Mouse (Mus musculus) cerebellum, postnatal 14 days (tissue): Measurements from ENCODE around the gene 4930578G10Rik.
"Not testable (repeated sequence)": the region's sequence is repeated elsewhere in the genome, so short reads cannot be mapped to it uniquely, and the experiment has no call there.

Experiments used
- DNase-seq, 2 experiments: peaks; one replicate each; pipeline ENCODE4 v3.0.0; 2021; ENCODE audit warnings: mixed read lengths in 2 of 2

4930578G10Rik gene

DNA sequence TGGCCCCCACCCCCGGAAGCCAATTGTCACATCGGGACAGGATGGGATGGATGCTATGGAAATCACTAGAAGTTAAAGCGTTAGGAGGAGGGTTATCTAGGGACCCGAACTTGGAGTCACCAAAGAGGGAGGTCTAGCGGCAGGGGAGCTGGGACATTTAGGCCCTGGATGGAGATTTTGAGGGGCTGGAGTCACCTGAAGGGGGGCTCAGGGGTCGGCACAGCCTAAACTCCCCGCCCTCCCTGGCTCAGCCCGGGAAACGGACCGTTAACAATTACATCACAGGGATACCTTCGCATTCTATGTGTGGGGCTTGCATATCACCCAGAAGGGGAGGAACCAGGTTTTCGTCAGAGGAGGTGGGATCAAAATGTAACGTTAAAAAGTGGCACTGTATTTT lies at the start of gene 4930578G10Rik:
TSS of gene 4930578G10Rik (plus strand) at position 301 of the 400 bp plus-strand sequence.
- DNase-seq = not testable (repeated sequence)

DNA sequence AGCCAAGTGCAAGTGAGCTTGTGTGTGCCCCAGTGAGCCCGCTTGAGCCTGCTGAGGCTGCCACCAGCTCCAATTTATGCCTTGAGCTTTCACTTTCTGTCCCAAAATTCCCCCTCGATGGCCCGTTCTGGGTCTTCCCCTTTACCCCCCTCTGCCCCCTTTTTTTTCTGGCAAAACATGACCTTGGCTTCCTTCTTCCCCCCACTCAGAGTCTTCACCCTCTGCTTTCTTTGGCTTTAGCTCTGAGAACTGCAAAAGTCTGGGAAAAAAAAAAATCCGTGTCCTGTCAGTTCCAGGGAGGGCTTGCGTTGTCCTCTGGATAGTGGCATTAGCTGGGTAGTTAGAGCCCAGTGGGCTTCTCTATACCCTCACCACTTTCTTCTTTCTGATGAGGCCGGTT lies 21.1 kb downstream of the 4930578G10Rik start, which contains the start of gene Ccl19:
TSS of gene Ccl19 (minus strand) at position 101 of the 400 bp plus-strand sequence.
- DNase-seq = not testable (repeated sequence)

DNA sequence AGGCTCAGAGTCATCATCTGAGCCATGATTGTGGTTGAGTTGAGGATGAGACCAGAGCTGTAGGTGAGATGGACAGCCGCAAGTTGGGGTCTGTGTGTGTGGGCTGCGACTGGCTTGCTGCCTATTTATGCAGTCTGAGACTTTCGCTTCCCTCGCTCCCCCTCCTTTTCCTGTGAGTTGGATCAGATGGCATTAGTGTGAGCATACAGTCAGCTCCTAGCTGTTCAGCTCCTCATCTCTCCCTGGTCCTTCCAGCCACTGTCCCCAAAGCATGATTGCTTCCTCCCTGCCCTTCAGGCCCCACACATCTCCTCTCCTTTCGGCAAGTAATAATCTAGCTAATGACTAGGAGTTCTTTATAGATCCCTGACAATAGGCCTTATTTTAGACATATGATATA lies 38.5 kb downstream of the 4930578G10Rik start, which contains the start of gene Ccl21a:
TSS of gene Ccl21a (minus strand) at position 101 of the 400 bp plus-strand sequence.
- not testable (repeated sequence) for DNase-seq

DNA sequence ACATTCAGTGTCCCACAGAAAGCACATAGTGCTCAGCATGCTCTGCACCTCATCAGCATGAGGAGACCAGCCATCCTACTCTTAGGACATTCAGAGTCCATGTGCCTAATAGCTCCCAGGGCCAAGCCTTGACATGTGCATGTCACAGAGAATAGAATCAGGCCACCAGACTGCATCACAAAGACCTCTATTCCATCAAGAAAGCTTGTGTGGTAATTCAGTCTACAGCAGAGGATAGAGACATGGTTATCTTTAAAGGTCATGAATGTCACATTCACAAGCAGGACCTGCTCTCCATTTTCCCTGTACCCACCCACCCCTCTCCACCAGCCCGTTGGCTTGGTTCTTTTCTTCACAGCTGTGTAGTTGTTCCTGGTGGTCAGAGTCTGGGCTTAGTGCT lies 118.4 kb downstream of the 4930578G10Rik start, which contains the start of gene Fam205a1:
TSS of gene Fam205a1 (minus strand) at position 101 of the 400 bp plus-strand sequence.
- not testable (repeated sequence) for DNase-seq

DNA sequence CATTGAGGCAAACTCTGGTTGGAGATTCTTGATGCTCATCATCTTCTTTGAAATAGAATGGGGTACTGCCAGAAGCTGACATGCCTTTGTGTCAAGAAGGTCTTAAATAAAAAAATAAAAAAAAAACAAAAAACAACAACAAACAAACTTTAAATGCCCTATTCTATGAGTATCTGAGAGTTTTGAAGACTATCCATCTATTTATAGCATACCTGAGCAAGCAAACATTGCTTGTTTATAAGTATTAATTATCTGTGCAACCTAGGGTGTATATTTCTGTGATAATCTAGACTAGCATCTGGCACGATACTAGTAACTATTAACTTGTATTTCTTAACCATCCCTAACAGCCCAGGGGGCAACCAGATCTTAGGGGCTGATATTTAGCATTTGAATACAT lies 121.3 kb downstream of the 4930578G10Rik start, which contains the start of gene Gm12394:
TSS of gene Gm12394 (minus strand) at position 101 of the 400 bp plus-strand sequence.
- not testable (repeated sequence) for DNase-seq

DNA sequence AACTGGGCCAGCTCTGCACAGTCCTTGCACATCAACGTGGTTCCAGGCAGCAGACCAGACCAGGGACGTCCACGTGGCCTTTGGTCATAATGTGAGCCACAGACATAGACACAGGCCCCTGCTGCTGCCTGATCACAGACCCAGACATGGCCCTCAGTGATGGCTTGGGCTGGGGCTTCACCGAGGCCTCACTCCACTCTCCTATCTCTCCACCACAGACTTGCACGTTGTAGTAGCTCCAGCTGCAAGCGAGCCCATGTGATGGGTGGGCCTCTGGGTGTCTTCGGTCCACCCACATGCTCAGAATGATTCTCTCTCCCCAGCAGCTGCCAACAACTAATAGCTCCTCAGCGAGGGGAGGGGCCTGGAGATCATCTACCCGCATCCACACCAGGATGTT lies 125.1 kb downstream of the 4930578G10Rik start:
- not testable (repeated sequence) for DNase-seq

DNA sequence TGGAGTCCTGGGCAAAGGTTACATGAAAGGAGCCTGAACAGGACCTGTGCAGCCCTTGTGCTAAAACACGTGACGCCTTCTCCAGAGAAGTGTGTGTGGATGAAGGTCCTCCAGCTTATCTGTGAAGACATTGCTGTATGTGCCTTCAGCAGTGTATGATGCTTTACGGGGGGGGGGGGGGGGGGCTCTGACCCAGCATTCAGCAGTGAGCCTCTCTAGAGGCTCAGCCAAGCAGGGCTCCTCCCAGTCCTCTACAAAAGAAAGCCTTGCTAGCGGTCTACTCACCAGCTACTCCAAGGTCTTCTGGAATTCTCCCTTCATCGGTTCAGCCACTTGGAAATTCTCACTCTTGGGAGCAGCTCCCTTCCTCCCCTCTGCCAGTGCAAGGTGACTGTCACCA lies 128.1 kb downstream of the 4930578G10Rik start:
- not testable (repeated sequence) for DNase-seq

DNA sequence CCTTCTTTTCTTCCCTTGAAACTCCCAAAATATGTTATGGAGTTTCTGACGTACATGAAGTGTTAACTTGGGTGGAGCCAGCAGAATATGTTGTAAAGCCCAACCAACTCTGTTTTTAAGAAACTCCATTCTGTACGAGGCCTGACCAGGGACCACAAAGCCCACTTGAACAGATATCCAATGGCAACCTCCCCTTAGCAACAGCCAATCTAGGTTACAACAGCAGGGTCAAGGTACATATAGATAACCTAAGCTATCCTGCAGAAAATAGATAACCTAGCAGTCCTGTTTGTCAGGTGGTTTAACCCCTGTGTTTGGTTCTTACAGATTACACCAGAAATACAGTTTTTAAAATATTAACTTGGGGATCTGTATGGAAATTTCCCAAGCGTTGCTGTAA lies 132.0 kb downstream of the 4930578G10Rik start:
- DNase-seq = no peak

DNA sequence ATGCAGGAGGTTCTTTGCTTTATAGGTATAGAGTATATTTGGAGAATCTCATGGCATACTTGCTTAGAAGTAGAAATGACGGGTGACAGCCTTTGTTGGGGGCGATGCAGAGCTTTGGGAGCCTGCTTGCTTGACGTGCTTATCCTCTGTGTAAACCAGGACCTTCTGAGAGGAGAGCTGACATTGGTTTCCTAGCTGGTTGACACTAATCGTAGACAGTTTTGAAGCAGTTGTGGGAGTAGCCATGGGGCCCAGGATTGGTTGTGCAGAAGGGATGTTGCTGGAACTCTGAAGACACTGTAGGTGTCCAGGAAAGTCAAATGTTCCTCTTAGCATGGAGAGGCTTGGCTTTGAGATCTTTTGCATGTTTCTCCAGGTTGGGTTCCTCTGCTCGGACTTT lies 132.8 kb downstream of the 4930578G10Rik start:
- DNase-seq = no peak

DNA sequence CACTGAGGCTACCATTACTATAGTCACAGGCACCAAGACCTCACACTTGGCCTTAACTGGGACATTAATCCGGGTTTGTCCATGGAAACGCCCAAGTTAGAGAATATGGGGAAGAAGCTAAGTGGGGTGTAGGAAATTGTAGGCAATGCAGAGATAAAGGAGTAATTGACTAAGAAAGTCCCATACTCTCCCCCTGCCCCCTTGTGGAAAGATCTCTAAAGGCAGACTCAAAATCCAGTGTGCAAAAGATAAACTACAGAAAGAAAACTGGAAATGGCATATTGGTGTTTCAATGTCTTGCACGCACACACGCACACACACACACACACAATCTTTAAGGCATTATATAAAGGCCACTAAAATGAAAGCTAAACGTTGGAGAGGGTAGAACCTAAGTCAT lies 135.4 kb downstream of the 4930578G10Rik start:
- DNase-seq = no peak

DNA sequence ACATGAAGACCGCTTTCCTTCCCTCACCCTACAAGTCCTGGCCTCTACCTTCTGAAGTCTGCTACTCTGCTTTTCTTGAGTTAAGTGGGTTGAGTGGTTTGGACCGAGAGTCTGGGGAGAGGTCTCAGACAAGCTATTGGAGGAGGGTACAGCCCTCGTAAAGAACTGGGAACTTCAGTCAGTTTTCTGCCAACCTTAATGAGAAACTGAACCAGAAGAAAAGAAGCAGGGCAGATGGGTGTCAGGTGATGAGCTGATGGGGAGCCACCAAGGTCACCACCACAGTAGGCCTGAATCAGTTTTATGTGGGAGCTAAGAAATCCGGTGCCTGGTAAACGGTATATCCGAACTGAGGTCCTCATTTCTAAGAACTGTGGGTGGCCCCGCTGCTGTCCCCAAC lies 136.8 kb downstream of the 4930578G10Rik start:
- DNase-seq = no peak

DNA sequence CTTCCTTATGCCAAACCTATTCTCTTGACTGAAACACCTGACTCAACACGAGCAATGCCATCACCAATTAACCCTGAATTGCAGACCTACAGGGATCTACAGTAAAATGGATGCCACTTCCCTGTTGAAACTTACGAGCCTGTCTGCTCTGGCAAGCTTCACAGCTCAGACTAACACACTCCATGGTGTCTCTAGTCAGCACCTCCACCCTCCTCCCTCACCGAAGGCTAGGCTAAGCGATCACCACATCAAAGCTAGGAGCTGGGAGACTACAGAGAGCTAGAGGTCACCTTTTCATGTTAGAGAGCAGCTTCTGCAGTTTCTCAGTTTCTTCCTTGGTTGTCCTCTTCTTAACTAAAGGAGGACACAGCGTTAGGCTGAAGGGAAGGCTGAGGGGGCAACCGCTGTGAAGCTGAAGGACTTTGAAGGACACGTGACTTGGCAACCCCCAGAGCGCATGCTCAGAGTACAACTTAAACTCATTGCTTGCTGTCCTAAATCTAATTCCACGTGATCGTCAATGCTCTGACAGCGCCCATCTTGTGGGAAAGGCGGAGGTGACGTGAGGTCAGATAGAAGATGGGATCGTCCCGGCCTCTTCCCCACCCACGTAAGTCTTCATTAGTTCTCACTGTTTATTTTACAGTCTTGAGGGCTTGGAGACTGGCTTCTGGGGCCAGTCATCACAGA lies 137.5 kb downstream of the 4930578G10Rik start:
- DNase-seq = no peak

DNA sequence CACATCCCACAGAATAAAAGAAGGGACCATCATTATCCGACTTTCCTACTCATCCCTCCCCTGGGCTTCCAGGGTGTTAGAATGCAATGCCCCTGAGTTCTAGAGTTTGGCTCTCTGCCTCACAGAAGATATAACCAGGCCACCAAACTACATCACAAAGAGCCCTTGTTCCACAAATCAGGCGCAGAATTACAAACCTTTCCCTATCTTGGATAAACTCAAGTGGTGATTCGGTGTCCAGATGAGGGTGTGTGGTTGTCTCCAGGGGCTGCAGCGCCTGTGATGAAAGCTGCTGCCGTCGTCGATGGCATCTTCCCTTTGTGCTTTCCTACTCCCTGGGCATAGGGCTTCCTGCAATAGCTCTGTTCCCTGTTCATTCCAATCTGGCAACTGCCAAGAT lies 138.8 kb downstream of the 4930578G10Rik start, which contains the start of gene Fam205c:
TSS of gene Fam205c (minus strand) at position 101 of the 400 bp plus-strand sequence.
- DNase-seq = no peak

DNA sequence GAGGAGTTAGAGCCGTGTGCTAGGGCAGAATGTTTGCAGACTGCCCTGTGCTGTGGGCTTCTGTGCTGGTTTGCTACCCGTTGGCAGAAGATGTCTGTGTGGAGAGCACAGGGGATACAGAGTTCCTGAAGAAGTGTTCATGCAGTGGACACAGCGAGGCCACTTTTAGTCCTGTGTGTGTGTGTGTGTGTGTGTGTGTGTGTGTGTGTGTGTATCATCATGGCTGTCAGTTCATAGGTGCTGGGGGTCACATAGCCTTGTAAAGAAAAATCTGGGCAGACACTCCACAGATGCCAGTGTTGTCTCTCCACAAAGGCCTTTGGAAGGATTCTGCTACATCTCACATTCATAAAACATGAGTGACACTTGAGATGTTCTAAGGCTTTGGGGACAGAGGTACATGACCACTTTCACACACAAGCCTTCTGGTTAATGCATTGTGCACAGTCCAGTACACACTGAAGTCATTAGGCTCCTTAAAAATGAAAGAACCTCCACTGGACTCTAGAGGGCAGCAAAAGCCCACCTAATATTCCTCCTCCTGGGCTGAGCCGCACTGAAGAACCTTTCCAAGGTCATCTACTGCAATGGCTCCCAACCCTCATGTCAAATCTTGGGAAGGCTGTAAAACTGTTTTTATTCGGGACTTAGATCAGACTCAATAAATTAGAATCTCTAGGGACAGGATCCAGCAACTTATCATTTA lies 141.4 kb downstream of the 4930578G10Rik start:
- peak; percentile 76 to 82 for DNase-seq

DNA sequence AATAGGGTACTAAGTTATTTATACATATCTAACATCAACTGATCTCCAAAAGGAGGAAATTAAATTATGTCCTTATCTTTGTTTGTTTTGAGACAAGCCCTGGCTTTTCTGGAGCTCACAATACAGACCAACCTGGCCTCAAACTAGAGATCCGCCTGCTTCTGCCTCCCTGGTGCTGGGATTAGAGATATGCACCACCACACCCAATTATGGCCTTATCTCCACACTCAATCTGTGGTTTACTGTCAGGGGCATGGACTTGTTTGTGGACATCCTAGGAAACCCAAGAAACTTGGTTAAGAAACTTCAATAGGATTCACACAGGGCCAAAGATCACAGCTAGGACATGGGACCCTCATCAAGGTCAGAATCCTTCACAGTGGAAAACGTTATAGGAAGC lies 142.3 kb downstream of the 4930578G10Rik start:
- no peak for DNase-seq

DNA sequence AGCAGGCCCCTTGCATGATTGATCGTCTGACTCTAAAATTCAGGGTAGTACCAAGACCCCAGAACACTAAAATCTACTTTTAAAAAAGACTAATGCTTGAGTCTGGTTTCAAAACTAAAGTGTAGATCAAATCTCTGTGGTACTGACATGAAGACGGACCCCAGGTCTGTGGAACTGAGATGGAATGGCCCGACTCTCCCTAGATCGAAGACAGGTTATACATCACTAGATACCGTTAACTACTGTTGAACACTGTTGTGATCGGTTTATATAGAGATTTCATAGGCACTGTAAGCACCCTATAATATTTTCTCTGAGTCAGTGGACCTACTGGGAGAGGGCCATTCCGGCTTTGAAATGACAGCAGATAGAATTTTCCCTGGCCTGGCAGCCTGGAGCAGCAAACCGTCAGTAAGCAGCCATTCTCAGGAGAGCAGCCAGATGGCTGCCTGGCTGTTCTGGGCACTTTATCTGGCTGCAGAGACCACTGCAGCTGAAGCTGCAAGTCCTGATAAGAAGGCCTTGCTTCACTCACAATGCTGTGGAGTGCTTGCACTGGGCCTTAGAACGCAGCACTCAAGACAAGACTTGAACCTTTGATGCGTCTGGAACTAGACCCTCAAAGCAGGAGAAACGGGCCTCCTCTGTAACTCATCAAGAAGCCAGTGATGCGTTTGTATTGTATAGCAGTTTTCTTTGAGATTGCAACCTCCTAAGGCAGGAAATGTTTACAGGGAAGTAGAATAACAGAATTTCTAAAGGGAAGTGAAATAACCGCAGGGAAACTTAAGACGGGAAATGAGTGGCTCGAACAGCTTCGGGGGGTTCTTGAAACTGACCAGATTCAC lies 144.7 kb downstream of the 4930578G10Rik start:
- peak; percentile 52 to 56 for DNase-seq

DNA sequence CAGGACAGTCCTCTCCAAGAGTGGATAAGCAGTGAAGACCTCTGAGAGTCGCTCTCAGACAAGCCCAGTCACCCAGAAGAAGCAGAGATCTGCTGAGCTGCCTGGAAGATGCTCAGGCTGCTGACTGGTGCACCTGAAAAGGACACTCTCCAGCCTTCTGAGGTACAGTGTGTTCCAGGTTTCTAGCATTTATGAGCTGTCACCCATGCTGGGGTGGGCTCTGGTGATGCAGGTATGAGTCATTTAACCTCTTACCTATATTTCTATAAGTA lies 145.3 kb downstream of the 4930578G10Rik start:
- no peak for DNase-seq

DNA sequence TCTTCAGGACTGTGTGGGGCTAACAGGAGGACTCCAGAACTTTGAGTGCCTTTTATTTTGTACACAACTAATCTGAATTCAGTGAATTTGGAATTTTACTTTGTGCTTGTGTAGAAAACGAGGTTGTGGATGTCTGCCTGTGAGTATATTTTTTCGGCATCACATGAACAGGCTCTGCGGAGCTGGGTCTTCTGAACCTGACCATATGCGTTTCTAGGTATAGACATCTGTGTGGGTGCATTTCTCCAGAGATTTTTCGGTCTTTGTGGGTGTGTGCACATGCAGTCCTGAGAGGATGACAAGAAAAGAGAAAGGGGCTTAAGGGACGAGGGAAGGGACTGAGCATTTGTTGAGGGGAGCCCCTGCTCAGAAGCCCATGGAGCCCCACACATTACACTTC lies 151.6 kb downstream of the 4930578G10Rik start:
- DNase-seq = no peak

DNA sequence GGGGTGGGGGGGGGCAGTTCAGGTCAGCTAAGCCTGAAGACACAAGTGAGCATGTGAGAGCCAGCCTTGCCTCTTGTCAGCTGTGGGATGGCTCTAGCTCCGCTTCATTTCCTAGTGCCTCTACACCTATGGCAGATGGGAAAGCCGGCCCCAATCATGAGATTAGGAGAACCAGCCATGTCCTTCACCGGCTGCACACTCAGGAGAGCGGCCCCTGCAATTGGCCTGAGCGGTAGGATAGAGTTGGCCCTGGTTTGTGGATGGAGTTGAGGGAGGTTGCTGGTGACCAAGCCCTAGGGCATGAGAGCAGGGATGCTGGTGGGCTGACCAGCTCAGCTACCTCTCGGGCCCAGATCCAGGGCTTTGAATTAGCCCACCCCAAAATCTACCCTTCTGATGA lies 153.5 kb downstream of the 4930578G10Rik start:
- DNase-seq = no peak

DNA sequence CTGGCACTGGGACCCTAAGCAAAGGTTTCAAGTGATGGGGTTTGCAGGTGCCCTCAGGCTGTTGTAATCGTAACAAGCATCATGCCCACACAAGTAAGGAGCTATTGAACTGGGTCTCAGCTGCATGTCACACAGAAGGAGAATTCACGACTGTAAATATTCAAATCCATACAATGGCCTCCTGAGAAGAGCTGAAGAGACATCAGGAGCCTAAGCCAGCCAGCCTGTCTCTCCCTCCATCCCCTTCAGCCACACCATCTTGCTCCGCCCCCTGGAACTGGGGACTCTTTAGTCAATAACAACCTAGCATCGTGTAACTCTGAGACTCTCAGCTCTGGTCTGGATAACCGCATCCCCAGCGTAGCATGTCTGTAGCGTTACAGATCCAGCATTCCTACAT lies 155.8 kb downstream of the 4930578G10Rik start:
- no peak for DNase-seq

DNA sequence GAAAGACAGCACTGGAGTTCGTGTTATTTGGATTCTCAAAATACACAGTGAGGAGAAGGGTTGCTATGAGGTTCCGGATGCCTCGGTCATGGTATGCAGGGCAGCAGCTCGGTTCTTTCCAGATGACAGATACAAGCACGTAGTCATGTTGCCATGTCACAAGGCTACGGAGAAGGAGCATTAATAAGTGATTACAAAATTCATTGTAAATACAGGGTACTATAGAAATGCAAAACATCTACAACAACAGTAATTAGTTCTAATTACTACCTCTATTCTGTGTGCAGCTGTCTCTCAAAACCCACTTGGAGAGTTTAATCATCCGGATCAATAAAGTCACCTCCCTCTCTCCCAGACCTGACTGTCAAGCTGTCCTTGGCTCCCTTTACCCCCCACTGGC lies 159.8 kb downstream of the 4930578G10Rik start:
- DNase-seq = no peak
